Mouse (Mus musculus) C2C12 (cell line): ENCODE data around the gene Cutc. TPM values are rescaled to one million over a fixed set of nuclear protein-coding genes. Genes with fewer than 3 reads are reported as not detected.

Experiments
- H3K27me3 ChIP-seq: one replicate; pipeline ENCODE4 v1.6.1; 2011; ENCODE audit not compliant: control insufficient read depth, insufficient read depth, insufficient read length
- H3K36me3 ChIP-seq: one replicate; pipeline ENCODE4 v1.6.1; 2011; ENCODE audit not compliant: control insufficient read depth, insufficient read depth
- H3K4me3 ChIP-seq: one replicate; pipeline ENCODE4 v1.5.1; 2011; ENCODE audit warnings: mild to moderate bottlenecking, control low read depth; ENCODE audit not compliant: poor library complexity, insufficient read depth, severe bottlenecking
- H3K79me2 ChIP-seq: one replicate; pipeline ENCODE4 v1.6.1; 2011; ENCODE audit not compliant: control insufficient read depth, insufficient read depth
- H3K79me3 ChIP-seq: one replicate; pipeline ENCODE4 v1.6.1; 2011; ENCODE audit warnings: low read depth, control low read depth
- H3ac ChIP-seq: one replicate; pipeline ENCODE3; 2011; ENCODE audit warnings: low read depth; ENCODE audit not compliant: control insufficient read depth, insufficient read length
- CEBPB ChIP-seq: IDR thresholded peaks from one replicate; pipeline ENCODE4 v1.6.1; 2011; ENCODE audit warnings: low read depth, mild to moderate bottlenecking, control low read depth, moderate library complexity
- CTCF ChIP-seq: IDR thresholded peaks from one replicate; pipeline ENCODE4 v1.5.1; 2011; ENCODE audit not compliant: control insufficient read depth, insufficient read depth, insufficient read length
- FOSL1 ChIP-seq: IDR thresholded peaks from one replicate; pipeline ENCODE4 v1.8.0; 2011; ENCODE audit warnings: mild to moderate bottlenecking, low read length; ENCODE audit not compliant: poor library complexity, insufficient read depth, severe bottlenecking
- MAX ChIP-seq: IDR thresholded peaks from one replicate; pipeline ENCODE4 v1.6.1; 2011; ENCODE audit warnings: mild to moderate bottlenecking, control low read depth
- MYOD1 ChIP-seq: IDR thresholded peaks from one replicate; pipeline ENCODE4 v1.6.1; 2011; ENCODE audit warnings: low read depth; ENCODE audit not compliant: control insufficient read depth, insufficient read length
- MYOG ChIP-seq: IDR thresholded peaks from one replicate; pipeline ENCODE4 v1.6.1; 2011; ENCODE audit not compliant: control insufficient read depth, insufficient read length; ENCODE audit errors: extremely low read depth
- USF1 ChIP-seq: IDR thresholded peaks from one replicate; pipeline ENCODE4 v1.6.1; 2011; ENCODE audit warnings: low read depth, mild to moderate bottlenecking, control low read depth, moderate library complexity
- polyA plus RNA-seq: library from polyadenylated mRNA; unstranded; fragments of >200 nt; fragmentation: generic; extraction: Trizol; gene quantifications from one replicate; pipeline ENCODE4 v1.2.1, GENCODE M21; 2012; ENCODE audit warnings: missing spikeins

The Cutc gene
- polyA plus RNA-seq, 1 experiment, result 5.6 TPM

DNA sequence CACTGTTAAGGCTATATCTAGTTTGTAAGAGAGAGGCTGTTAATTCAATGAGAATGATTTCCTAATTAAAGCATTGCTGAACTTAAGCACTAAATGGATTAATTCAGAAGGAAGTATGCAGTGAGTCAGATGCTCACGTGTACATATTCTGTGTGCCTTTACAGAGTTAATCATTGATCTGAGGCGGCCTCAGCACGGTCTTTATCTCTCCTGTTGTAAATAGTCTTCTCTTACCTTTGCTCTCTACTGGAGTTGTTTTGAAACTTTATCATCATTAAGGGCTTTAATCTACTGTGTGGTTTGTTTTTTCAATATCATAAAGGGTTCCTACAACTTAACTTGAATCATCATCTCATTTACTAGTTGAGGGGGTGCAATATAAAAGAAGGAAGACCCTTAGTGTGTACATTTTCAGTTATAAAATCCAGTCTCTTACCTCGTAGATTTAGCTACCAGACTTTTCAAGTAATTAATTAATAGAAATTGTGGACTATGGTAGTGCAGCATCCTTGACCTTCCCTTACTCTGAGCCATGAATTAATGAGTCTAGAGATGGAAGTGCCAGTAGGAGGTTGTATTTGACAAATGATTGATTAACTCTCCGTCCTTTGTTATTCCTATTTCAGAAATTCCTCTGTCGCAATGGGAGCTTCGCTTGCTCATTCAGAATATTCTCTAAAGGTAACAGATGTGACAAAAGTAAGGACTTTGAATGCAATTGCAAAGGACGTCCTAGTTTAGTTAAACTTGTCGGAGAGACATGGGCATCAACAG, 14.9 kb downstream of the Cutc start:
- H3ac ChIP-seq, result no peak overlapping the region
- H3K4me3 ChIP-seq, result no peak overlapping the region
- no peaks in the 10 kb centered on the region for H3K79me2 ChIP-seq
- H3K27me3 ChIP-seq, result no peaks in the 10 kb centered on the region
- no peaks in the 10 kb centered on the region for H3K36me3 ChIP-seq
- no peaks in the 10 kb centered on the region for H3K79me3 ChIP-seq
- TF ChIP-seq USF1 (no peak), CEBPB (no peak), FOSL1 (no peak), CTCF (no peak), MAX (no peak), MYOD1 (no peak), MYOG (no peak)

DNA sequence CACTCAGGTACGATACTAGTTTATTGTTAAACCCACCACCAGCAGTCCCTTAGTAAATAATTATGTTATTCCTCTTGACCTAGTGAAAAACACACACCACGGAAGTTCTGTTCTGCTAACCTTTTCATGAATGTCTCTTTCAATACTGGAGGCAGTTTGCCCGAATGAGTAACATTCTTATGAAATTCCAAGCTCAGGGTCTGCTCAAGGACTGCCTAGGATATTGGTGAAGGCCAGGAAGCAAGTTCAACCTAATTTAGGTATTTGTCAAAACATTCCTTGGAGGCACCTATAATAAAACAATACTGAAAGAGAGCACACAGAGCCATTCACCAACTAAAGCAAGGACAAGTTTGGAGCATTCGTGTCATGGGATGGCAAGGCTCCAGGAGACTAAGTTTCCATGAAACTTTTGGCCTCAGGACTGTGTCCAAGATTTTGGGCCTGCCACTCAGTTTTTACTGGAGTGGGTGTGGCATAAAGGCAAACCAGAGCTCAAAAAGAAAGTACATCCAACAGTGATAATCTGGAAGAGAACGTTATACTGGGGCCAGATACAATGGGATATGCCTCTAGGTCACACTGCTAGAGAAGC, 16.7 kb downstream of the Cutc start:
- no peaks in the 10 kb centered on the region for H3K79me3 ChIP-seq
- no peaks in the 10 kb centered on the region for H3K36me3 ChIP-seq
- no peaks in the 10 kb centered on the region for H3K27me3 ChIP-seq
- H3K4me3 ChIP-seq, result no peak overlapping the region
- H3K79me2 ChIP-seq, result no peaks in the 10 kb centered on the region
- TF ChIP-seq USF1 (no peak), MYOD1 (no peak), MYOG (no peak), FOSL1 (no peak), MAX (no peak), CEBPB (no peak), CTCF (no peak)
- H3ac ChIP-seq, result no peak overlapping the region

DNA sequence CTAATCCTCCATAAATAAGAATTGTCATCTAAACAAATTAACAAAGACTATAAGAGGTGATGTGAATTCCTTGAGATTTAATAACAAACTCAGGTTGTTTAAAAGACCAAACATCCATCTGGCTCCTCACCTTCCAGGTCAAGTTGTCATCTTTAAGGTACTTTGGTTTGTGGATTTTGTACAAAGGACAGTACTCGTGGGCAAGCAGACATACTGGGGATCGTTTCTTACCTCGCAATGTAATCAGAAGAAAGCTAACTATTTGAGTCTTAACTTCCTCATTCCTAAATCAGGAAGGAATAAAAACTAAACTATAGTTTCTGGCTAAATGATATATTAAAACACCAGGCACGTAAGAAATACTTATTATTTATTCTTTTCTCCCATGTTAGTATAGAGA, 17.8 kb downstream of the Cutc start:
- H3K36me3 ChIP-seq, result no peaks in the 10 kb centered on the region
- H3ac ChIP-seq, result no peak overlapping the region
- TF ChIP-seq CTCF (no peak), MYOD1 (no peak), FOSL1 (no peak), CEBPB (no peak), MAX (no peak)
- no peaks in the 10 kb centered on the region for H3K79me2 ChIP-seq
- no peak overlapping the region for H3K4me3 ChIP-seq
- no peaks in the 10 kb centered on the region for H3K27me3 ChIP-seq
- no peaks in the 10 kb centered on the region for H3K79me3 ChIP-seq

- TF ChIP-seq CTCF (no peak), MAX (no peak), MYOD1 (no peak), MYOG (no peak), FOSL1 (no peak), CEBPB (no peak)
- no peaks in the 10 kb centered on the region for H3K79me2 ChIP-seq
- H3ac ChIP-seq, result no peak overlapping the region
- H3K4me3 ChIP-seq, result no peak overlapping the region
- no peaks in the 10 kb centered on the region for H3K36me3 ChIP-seq
- H3K27me3 ChIP-seq, result no peaks in the 10 kb centered on the region
- no peaks in the 10 kb centered on the region for H3K79me3 ChIP-seq
Measured at GRCm38 (mm10) chr19:43771499-43771969, 18.7 kb downstream of the Cutc start.

GRCm38 (mm10) chr19:43772311-43772710, 19.5 kb downstream of the Cutc start:
- H3ac ChIP-seq, result no peak overlapping the region
- H3K79me2 ChIP-seq, result no peaks in the 10 kb centered on the region
- H3K4me3 ChIP-seq, result no peak overlapping the region
- no peaks in the 10 kb centered on the region for H3K79me3 ChIP-seq
- no peak for TF ChIP-seq CEBPB
- no peak for TF ChIP-seq MYOD1
- TF ChIP-seq FOSL1, result no peak
- H3K27me3 ChIP-seq, result no peaks in the 10 kb centered on the region
- H3K36me3 ChIP-seq, result no peaks in the 10 kb centered on the region
